Mouse (Mus musculus): ENCODE data around the gene Cuedc1.
"Not testable (repeated sequence)": the region's sequence is repeated elsewhere in the genome, so short reads cannot be mapped to it uniquely, and the experiment has no call there.

Cuedc1 gene

DNA sequence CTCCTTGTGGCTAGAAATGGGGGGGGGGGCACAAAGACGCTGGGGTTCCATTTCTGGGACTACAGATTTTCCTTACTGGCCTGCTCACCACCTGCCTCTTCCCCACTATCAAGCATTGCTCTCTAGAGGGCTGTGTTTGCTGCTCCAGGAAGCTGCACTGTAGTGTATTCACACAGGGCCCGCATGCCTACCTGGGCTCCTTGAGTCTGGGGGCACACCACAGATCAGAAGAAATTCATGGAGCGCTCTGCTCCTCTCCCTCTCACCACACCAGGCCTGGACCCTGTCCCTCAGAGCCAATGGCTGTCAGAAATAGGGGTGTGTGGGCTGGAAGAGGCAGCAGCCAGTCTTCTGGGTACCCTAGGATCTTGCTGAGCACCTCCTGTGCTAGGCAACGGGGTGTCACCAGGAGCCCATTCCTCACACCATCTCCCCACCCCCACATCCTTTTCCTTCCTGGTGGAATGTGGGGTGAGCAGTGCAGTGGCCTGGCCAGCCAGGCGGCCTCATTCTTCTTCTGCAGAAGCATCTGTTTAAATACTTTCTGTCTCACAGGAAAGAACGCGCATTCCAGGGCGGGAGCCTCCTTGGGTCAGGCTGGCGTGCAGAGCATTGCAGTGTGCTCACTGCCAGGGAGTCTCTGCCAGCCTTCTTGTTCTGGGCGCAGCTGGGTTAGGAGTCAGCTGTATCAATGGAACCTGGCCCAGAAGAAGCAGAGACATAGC is 74.9 kb downstream of the Cuedc1 start:
- peak; percentile 99 for DNase-seq

DNA sequence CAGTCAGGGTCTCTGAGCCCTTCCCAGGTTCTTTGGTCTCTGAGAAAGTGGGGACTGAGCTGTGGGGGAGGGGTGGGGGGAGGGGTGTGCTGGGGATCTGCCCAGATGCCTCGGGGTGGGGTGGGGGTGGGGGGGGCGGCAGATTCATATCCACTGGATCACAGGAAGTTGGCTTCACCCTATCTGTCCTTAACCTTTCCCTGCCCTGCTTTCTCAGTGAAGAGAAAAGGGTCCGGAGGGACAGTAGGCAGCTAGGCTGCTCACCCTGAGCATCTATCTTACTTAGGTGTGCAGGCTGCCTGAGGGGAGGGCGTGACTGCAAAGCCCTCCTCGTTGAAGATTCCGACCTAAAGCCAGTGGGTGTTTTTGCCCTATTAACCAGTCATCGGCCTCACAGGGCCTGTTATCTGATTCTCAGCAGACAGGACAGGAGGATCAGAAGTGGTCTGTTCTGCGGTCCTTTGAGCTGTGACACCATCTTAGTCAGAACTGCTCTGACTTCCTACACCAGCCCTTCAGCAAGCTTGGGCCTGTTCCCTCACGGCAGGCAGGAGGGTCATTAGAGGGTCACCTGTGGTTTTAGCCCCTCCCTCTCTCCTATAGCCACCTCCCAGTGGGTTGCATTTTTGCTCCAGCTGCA is 75.6 kb downstream of the Cuedc1 start:
- peak; percentile 93 for DNase-seq

DNA sequence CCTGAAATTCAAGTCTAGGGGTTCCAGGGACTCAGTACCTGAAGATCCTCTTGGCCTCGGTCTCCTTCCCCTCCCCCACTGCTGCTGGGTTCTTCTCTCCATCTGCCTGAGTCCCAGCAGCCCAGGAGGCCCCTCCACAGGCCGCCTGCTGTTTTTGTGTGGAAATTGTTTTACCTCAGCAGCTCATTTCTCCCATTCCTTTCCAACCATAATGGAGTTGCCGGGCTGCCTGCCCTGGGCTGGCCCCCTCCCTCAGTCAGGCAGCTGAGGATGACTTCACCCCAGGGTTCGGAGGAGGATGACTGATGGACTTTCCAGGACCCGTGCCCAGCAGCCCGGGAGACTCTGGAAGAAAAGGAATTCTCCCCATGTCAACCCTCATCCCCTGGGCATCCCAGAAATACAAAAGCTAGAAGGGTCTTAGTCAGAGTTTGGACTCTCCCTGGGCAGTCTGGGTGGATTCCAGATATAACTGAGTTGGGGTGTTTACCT is 82.7 kb downstream of the Cuedc1 start:
- peak; percentile 97 for DNase-seq

DNA sequence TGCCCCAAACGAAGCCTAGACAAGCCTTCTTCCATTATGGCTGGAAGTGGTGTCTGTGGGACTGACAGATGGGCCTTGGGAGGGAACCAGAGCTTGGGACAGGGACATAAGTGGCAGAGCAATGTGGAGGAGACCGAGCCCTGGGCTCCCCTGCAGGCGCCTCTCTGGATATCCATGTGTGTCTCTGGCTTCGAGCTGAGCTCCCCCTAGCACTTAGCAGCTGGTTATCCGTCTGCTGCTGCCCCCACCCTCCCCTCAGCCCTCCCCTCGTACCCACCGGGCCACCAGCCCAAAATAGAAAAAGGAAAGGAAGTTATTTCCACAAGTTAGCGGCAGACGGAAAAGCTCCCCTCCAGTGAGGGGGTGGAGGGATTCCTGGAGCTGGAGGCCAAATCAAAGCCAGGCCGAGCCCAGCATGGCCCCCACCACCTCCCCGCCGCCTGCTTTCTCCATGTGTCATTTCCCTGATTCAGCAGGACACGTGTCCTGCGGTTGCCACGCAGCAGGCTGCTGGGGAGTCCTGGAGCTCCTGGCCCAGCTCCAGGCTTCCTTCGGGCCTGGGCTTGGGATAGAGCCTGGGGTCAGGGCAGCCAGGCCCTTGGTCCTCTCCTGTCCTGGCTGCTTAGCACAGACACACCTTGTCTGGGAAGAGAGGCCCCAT is 83.2 kb downstream of the Cuedc1 start:
- DNase-seq, result peak; percentile 100

DNA sequence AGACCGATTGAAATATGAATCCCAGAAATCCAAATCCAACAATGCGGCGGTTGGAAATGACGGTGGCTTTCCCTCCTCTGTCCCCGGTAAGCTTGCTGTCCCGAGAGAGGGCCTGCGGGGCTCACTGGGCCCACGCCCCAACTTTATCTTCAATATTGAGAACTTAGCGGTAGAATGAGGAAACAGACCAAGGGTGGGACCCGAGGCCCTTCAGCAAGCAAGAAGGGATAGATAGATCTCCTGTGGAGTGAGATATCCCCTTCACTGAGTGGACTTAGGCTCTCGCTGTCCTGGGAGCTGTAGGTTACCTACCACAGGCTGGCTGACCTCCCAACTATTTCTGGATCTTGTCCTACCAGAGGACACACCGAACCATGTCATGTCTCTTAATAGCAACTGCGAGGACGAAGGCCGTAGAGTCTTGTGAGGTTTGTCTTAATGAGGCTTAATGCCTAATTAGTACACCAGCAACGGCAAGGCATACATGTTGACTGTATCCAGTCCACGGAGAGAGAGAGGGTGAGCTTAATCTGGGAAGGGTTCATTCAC is 86.8 kb downstream of the Cuedc1 start:
- DNase-seq, result peak; percentile 94

DNA sequence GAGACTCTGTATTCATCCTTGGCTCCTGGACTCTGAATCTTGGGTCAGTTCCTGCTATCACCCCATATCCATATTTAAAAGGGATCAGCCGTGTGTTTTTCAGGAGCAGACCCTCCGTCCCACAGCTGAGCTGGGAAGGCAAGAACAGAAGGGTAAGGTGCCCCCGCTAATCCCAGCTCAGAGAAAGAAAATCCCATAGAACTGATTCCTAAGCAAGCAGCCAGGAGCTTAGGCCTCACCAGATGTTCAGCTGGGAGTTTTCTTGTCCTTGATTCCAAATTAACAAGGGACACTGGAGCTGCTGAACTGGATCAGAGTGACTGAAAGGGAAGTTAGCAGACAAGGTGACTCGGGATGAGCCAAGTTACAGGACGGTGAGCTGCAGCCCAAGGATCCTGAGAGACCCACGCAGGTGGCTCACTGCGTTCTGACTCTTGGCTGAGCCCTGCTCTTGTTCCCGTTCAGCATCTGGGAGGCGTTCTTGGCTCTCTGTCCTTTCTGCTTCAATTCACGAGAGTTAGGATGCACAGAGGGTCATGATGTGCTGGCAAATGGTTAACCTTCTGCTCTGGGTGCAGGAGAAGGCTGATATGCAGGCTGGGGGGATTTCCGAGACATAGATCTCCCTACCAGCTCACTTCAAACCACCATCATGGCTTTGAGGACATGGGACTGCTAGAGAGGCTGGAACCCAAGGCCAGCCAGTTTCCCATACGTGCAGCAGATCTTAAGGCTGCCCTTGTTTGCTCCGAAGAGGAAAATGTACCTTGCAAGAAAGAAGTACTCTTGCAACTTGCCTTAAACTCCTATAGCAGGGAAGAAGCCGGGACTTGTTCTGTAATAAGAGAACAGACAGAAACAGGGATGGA is 88.5 kb downstream of the Cuedc1 start:
- DNase-seq, result peak; percentile 92

DNA sequence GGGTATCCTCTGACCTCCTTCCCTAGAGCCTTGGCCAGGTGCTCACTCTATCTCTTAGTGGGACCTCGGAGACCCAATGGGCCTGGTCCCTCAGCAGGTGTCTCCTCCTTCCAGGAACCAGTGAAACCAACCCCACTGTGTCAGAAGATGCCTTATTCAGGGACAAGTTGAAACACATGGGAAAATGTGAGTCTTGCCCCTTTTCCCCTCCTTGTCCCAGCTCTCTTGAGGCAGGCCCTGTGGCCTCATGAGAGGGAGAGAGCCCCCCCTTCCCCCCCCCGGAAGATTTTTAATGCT is 89.0 kb downstream of the Cuedc1 start:
- DNase-seq, result peak; percentile 93

DNA sequence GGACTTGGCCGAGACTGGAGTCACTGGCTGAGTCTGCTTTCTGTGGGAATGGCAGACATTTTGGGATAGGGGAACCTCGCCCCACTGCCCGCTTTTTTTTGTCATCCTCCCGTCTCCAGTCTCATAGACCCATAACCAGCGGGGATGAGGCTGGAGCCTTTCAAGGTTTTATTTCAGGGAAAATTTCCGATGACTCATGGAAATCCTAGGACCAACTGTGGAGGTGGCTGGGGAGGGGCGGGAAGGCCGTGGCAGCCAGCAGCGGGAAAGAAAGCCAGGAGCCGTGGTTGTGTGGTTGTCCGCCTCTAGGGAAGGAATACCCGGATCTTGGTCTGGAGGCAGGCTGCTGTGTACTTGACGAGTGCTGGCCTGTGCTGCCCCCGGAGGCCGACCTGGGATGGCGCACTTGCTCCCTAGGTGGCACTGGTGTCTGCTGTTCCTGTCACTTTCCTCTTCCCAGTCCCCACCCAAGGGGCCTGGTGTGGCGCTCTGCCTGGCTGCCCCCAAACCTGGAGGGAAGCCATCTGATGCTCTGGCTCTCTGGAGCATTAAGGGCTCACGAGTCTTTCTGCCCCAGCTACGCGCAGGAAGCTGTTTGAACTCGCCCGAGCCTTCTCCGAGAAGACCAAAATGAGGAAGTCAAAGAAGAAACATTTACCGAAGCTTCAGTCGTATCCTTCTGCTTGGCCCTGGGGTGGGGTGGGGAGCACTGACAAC is 89.7 kb downstream of the Cuedc1 start:
- DNase-seq, result peak; percentile 99

DNA sequence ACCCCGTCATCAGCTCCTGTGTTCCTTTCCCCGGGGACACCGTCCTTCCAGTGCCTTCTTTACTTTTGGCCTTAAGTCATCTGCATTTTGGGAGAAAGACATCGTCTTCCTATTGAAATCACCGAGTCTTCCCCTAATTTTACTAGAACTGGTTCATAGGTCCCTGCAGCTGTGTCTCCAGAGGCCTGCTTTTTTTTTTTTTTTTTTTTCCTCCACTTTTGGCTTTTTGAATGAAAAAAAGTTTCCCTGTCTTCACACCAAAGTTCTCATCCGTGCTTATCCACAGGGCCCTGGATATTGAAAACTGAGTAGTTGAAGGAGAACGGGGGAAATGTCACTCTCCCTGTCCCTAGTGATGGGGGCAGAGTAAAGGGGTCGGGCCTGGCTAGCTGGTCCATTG is 90.4 kb downstream of the Cuedc1 start:
- no peak for DNase-seq

DNA sequence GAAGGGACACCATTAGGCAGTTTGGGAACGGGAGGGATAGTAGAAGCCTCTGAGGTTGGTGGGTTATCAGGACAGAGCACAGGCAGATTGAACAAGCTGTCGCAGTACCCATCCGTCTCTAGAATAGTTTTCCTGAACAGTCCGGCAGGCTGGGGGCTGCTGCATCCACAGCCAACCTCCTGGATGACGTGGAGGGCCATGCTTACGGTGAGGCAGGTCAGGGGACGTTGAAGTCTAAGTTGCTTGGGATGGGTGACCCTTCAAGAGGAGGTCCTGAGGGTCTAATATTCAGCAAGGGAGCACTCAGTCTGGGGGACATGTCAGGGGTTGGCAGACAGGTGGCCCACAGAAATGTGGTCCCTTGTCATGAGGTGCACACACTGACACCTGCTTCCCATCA is 90.8 kb downstream of the Cuedc1 start:
- DNase-seq, result peak; percentile 91

DNA sequence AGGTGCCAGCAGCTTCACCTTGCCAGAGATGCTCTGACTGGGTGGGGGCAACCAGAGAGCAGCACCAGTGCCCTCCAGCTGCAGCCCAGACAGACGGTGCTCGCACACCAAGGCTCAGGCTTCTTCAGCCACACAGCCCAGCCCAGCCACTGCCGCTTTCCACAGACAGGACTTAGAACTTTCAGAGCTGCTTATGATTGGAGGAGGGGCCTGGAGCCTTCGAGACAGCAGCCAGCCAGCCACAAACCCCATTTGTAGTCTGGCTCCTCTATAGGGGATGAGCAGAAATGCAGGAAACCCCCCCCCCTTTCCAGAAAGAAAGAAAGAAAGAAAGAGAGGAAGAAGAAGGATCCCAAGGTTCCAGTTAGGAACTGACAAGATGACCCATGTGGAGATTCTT is 94.7 kb downstream of the Cuedc1 start:
- DNase-seq, result no peak

DNA sequence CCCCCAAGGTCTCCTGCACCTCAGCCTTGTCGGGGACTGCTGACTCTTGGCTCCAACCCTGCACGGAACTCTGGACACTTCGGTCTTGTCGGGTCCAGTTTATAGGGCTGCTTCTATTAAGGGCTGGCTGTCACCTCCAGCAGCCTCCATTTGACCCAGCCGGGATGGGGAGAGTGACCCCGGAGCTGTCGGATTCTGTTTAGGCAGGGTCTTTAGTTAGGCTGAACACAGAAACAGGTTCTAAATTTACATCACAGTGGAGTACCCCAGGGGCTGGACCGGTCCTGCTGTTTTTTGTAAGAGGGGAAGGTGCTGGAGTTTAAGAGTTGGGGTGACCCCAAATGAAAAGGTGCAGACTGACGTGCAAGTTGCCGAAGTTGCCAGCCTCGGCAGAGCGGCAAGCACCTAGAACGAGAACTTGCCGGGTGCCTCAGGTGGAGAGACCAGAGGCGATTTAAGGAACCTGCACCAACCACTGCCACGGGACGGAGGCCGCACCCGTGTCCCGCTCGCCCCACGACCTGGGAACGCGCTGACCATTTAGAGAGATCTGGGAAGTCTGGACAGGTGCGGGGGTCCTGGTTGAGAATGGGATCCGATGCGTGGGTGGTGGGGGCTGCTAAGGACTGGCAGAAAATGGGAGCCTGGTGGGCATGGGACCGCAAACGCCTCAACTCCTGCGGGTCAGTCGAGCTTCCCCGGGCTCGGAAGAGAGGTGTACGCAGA is 95.4 kb downstream of the Cuedc1 start:
- DNase-seq, result no peak

DNA sequence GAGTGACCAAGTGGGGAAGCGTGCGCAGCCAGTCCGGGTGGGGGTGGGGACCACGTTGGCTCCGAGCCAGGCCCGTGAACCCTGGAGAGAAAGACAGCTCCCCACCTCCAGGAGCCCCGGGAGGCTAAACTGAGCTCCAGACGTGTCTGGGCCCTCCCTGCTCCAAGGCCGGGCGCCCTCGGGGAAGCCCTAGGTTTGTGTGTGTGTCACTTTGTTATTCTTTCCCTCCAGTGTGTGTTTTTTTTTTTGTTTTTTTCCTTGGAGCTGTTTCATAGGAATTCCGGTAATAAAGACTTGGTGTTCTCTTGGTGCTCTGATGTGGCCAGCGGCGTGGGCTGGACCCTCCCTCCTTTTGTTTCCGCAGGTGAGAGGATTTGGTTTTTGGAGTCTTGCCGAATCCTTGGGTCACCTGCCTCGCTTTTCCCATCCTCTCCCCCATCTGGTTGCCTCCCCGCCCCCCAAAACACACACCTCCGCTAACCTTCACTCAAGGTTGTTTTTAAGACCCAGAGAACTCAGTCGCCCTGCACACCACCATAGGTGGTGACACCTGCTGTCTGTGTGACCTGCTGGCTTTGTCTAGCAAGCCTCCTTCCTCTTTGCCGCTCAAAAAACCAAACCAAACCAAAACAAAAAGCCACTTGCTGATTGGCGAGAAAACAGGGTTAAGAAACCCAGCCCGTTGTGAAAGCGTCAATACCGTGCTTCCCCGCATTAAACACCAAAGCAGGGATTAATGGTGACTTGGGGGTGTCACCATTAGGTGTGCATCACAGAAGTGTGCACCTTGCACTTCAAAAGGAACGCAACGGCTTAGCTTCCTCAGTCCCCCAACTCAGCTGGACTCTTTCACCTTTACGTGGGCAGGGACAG is 96.2 kb downstream of the Cuedc1 start:
- peak; percentile 93 for DNase-seq

DNA sequence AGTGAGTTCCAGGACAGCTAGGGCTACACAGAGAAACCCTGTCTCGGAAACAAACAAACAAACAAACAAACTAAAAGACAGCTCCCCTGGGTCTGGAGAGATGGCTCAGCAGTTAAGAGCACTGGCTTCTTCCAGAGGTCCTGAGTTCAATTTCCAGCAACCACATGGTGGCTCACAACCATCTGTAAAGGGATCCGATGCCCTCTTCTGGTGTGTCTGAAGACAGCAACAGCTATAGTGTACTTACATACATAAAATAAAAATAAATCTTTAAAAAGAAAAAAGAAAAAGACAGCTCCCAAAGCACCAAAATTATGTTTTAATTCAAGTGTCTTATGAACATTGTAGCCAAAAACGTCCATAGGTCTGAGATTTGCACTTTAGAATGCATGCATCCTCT is 97.8 kb downstream of the Cuedc1 start:
- not testable (repeated sequence) for DNase-seq

DNA sequence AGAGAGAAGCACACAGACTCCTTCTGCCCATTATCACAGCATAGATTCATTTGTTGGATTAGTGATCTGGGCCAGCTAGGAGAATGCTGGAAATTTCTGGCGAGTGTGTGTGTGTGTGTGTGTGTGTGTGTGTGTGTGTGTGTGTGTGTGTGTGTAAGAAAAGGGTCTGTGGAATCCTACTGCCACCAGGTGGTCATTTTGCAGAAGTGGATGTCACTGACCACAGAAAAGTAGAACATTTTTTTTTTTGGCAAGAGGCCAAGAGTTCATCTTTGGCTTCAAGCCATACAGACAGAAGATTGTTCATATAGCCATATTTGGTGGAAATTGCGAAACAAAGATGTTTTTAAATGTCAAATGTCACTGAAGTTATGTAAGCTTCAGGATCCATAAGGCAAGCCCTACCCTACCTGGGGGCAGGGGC is 99.3 kb downstream of the Cuedc1 start:
- DNase-seq, result peak; percentile 92

DNA sequence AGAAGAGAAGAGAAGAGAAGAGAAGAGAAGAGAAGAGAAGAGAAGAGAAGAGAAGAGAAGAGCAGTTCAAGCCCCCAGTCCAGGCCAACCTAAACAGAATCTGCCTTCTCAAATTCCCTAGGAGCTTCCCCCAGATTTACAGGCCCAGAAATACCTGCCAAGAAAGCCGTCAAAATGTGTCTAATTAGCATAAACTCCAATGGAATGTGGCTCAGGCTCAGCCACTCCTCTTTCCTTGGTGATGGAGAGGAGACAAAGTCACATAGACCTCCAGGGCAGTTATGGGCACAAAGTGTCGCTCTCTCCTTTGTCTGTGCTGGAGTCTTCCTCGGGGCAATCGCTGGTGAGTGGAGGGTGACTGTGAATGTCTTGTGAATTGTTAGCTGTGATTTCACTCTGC is 100.4 kb downstream of the Cuedc1 start:
- no peak for DNase-seq

DNA sequence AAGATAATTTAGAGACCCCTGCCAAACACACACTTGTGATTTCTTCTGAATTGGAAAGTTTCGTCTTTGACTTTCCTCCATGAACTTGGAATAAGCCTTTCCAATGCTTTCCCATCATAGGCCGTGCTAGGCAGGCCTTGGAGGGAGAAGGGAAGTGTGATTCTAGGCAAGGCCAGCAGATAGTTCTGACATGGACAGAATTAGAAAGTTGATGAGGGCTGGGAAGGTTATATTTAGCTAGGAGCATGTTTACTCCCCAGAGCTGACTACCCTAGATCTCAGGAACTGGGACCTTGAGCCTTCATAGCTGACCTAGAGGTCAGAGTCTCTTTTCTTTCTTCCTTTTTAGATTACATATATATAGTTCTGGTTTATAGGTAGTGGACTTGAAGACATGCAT is 103.3 kb downstream of the Cuedc1 start:
- peak; percentile 91 for DNase-seq

DNA sequence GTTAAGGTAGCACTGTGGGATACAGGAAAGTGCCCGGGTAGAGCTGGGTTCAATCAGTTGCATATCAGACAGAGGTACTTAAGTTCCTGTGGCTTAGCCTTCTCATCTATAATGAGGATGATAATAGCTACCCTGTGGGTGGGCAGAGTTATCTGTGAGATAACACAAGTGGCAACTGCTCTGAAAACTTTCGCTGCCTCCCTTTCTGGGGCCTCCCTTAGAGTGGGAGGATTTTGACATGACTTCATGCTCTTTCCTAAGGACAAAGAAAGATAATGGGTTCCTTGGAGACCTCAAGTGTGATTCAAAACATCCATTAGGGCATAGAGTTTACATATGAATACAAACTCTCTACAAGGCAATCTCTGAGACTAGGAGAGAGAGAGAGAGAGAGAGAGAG is 104.2 kb downstream of the Cuedc1 start:
- DNase-seq, result no peak

DNA sequence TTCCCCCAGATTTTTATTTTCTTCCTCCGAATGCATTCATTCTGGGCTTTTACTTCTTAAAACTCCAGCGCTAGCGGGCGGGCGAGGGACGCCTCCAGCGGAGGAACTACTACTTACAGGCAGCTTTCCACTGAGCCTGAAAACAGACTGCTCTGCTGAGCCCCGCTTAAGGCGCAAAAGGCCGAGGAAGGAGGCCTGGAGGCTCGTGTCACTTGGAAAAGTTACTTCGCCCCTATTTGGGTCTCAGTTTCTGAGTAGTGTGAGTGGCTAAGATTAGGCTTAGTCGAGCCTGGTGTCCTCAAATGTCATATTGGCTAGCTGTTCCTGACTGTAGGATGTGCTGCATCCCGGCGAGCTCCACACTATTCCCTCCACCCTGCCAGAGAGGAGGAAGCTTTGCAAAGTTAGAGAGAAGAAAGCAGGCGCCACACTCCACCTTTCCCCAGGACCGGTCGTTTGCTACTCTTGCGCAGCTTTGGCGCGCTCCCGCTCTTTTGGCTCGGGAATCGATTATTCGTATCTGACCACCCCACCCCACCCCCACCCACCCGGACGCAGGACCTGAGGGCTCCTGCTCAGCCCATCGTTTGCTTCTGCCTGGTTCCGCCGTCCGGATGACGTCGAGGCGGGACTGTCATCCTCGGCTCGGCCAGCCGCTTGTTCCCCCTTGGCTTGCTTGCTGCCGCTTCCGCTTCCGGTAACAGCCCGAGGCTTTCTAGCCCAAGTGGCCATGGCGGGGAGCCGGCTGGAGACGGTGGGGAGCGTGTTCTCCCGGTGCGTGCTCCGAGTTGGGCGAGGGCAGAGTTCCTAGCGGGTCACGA is 106.1 kb downstream of the Cuedc1 start, which contains the start of gene Mrps23:
TSS of gene Mrps23 (plus strand) at position 677 of the 821 bp plus-strand sequence.
- DNase-seq, result peak; percentile 100
